Comparison of ENCODE assay signal across 15 mouse cellular contexts in the genomic region with DNA sequence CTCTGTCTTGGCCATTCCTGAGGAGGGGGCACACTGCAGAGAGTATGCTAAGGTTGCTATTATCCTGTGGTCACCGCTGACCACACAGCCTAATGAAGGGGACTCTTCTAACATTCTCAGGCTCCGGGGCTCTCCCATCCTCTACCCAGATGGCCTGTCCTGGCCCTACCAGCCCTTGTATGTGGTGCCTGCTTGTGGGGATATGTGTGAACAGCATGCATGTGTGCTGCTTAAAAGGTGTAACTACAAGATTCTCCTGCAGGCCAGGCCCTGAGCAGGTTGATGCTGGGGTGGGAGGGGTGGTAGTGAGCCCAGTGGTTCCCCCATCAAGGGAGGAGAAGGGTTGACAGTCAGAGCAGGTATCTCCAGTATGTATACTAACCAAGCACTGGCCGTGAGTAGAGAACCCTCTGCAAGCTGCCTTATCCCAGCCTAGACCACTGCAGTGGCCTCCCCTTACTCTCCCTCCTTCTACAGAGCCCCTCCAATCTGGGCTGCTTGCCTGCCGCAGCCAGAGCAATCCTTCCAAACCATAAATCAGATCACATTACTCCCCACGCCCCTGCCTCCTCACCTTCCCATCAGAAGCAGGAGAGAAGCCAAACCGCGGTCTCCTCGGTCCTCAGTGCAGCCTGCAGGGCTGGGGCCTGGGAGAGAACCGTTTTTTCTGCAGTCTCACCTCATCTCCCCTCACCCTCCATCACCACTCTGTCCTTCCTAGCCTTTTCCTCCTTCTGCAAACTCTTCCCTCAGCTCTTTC. TPM values are rescaled to one million over a fixed set of nuclear protein-coding genes. Genes with fewer than 3 reads are reported as not detected.
DNase-seq lines count a peak whose midpoint lies in the region; ATAC-seq and TF ChIP-seq lines count a peak whose summit lies in the region.
"Had no signal": no experiment of that assay in that cellular context is flagged by ENCODE, and none has a peak within 500 bp of the region (broad histone marks: within the 10 kb centered on the region; RNA-seq: fewer than 3 reads in every experiment).

No protein-coding gene starts in this region.

- H3K4me1 ChIP-seq in forebrain, postnatal 0 days (ENCODE audit: insufficient read depth): peaks cover 3% of the 10 kb centered on the region; the same call in 1 of the 2 replicates
- H3K4me1 ChIP-seq in forebrain, embryonic 14.5 days (ENCODE audit: control insufficient read depth, insufficient read depth, low read length): peaks cover 14% of the 10 kb centered on the region
- H3K4me1 ChIP-seq in midbrain, embryonic 11.5 days (ENCODE audit: control insufficient read depth, insufficient read depth, low read length): peaks cover 24% of the 10 kb centered on the region
- peaks cover 46% of the 10 kb centered on the region for H3K4me1 ChIP-seq in midbrain, embryonic 13.5 days (replicated peaks)
- H3K4me1 ChIP-seq in limb, embryonic 12.5 days (replicated peaks): peaks cover 55% of the 10 kb centered on the region
- peaks cover 3% of the 10 kb centered on the region; the same call in 1 of the 2 replicates for H3K4me1 ChIP-seq in stomach, postnatal 0 days (replicated peaks; ENCODE audit: control insufficient read depth, insufficient read depth)

- DNase-seq in forebrain, postnatal 0 days: no peak
- no peak for DNase-seq in forebrain, embryonic 14.5 days (ENCODE audit: low spot score)
- DNase-seq in midbrain, embryonic 11.5 days (ENCODE audit: low spot score, missing footprints): peak; percentile 74
- DNase-seq in stomach, postnatal 0 days (ENCODE audit: low spot score): no peak
- DNase-seq in layer of hippocampus, postnatal 25 days (ENCODE audit: extremely low spot score in 1 of 2, low spot score in 1 of 2): no peak
- no peak for DNase-seq in ovary, postnatal 14 days (ENCODE audit: low spot score)
- DNase-seq: adrenal gland, postnatal 14 days; cerebellum, postnatal 10 days; heart, postnatal 14 days had no signal

- H3K27me3 ChIP-seq in forebrain, postnatal 0 days (ENCODE audit: insufficient read depth, low read length): no peaks in the 10 kb centered on the region
- H3K27me3 ChIP-seq in forebrain, embryonic 14.5 days (replicated peaks; ENCODE audit: control insufficient read depth, insufficient read depth, low read length): no peaks in the 10 kb centered on the region
- peaks cover 12% of the 10 kb centered on the region for H3K27me3 ChIP-seq in midbrain, embryonic 11.5 days (ENCODE audit: control insufficient read depth, insufficient read depth, low read length)
- H3K27me3 ChIP-seq in midbrain, embryonic 13.5 days: peaks cover 12% of the 10 kb centered on the region; the same call in 1 of the 2 replicates
- H3K27me3 ChIP-seq in limb, embryonic 12.5 days: peaks cover 61% of the 10 kb centered on the region
- H3K27me3 ChIP-seq in stomach, postnatal 0 days (ENCODE audit: control insufficient read depth, insufficient read depth, low read length): no peaks in the 10 kb centered on the region

- WGBS in forebrain, postnatal 0 days: 52% methylated on average over 9 of the region's 9 CpGs
- WGBS in forebrain, embryonic 14.5 days: 47% methylated on average over 9 of the region's 9 CpGs
- 55% methylated on average over 9 of the region's 9 CpGs for WGBS in midbrain, embryonic 11.5 days
- 55% methylated on average over 9 of the region's 9 CpGs for WGBS in midbrain, embryonic 13.5 days
- 20% methylated on average over 9 of the region's 9 CpGs for WGBS in limb, embryonic 12.5 days
- WGBS in stomach, postnatal 0 days: 29% methylated on average over 9 of the region's 9 CpGs

- TF ChIP-seq EP300 in stomach, postnatal 0 days (optimal IDR thresholded peaks at IDR 0.05): no peak

- TF ChIP-seq CTCF in forebrain, postnatal 0 days (IDR thresholded peaks at IDR 0.05; ENCODE audit: low read depth): peak; percentile 47
- TF ChIP-seq CTCF in stomach, postnatal 0 days (IDR thresholded peaks at IDR 0.05; ENCODE audit: low read depth): peak; percentile 48

- no peak overlapping the region for H3K4me2 ChIP-seq in forebrain, postnatal 0 days (ENCODE audit: low read depth)
- H3K4me2 ChIP-seq in forebrain, embryonic 14.5 days (ENCODE audit: low read length): no peak overlapping the region
- no peak overlapping the region for H3K4me2 ChIP-seq in midbrain, embryonic 11.5 days
- no peak overlapping the region for H3K4me2 ChIP-seq in midbrain, embryonic 13.5 days (replicated peaks)
- H3K4me2 ChIP-seq in limb, embryonic 12.5 days: peak overlapping the region; percentile 24; the same call in 1 of the 2 replicates
- no peak overlapping the region for H3K4me2 ChIP-seq in stomach, postnatal 0 days (replicated peaks; ENCODE audit: low read depth)
- H3K4me2 ChIP-seq: lung, embryonic 15.5 days had no signal

- no peak overlapping the region for H3K4me3 ChIP-seq in forebrain, postnatal 0 days (ENCODE audit: low read depth, low read length)
- H3K4me3 ChIP-seq in forebrain, embryonic 14.5 days (ENCODE audit: low read depth, low read length): no peak overlapping the region
- H3K4me3 ChIP-seq in midbrain, embryonic 11.5 days (ENCODE audit: low read depth, low read length): no peak overlapping the region
- H3K4me3 ChIP-seq in midbrain, embryonic 13.5 days (replicated peaks): no peak overlapping the region
- no peak overlapping the region for H3K4me3 ChIP-seq in limb, embryonic 12.5 days (replicated peaks)
- no peak overlapping the region for H3K4me3 ChIP-seq in stomach, postnatal 0 days (ENCODE audit: low read depth, low read length)
- H3K4me3 ChIP-seq: lung, embryonic 15.5 days had no signal

- H3K9ac ChIP-seq in forebrain, postnatal 0 days: no peak overlapping the region
- no peak overlapping the region for H3K9ac ChIP-seq in forebrain, embryonic 14.5 days (ENCODE audit: low read length)
- no peak overlapping the region for H3K9ac ChIP-seq in midbrain, embryonic 11.5 days (ENCODE audit: low read length)
- no peak overlapping the region for H3K9ac ChIP-seq in midbrain, embryonic 13.5 days (replicated peaks)
- peak overlapping the region; percentile 34 for H3K9ac ChIP-seq in limb, embryonic 12.5 days (replicated peaks)
- no peak overlapping the region for H3K9ac ChIP-seq in stomach, postnatal 0 days (ENCODE audit: low read length)
- H3K9ac ChIP-seq: lung, embryonic 15.5 days had no signal

- H3K9me3 ChIP-seq in forebrain, postnatal 0 days (ENCODE audit: low read length): no peaks in the 10 kb centered on the region
- H3K9me3 ChIP-seq in forebrain, embryonic 14.5 days (replicated peaks; ENCODE audit: control insufficient read depth, low read length): no peaks in the 10 kb centered on the region
- no peaks in the 10 kb centered on the region for H3K9me3 ChIP-seq in midbrain, embryonic 11.5 days (ENCODE audit: control insufficient read depth, low read length)
- H3K9me3 ChIP-seq in midbrain, embryonic 13.5 days: no peaks in the 10 kb centered on the region
- H3K9me3 ChIP-seq in limb, embryonic 12.5 days: no peaks in the 10 kb centered on the region
- H3K9me3 ChIP-seq in stomach, postnatal 0 days (ENCODE audit: control insufficient read depth, low read length): no peaks in the 10 kb centered on the region
- H3K9me3 ChIP-seq: lung, embryonic 15.5 days had no signal

- no peaks in the 10 kb centered on the region; the same call in 1 of the 2 replicates for H3K36me3 ChIP-seq in forebrain, postnatal 0 days (ENCODE audit: insufficient read depth)
- no peaks in the 10 kb centered on the region for H3K36me3 ChIP-seq in forebrain, embryonic 14.5 days (ENCODE audit: control insufficient read depth, insufficient read depth, low read length)
- H3K36me3 ChIP-seq in midbrain, embryonic 11.5 days (ENCODE audit: control insufficient read depth, insufficient read depth, low read length): no peaks in the 10 kb centered on the region
- peaks cover under 1% of the 10 kb centered on the region for H3K36me3 ChIP-seq in midbrain, embryonic 13.5 days
- no peaks in the 10 kb centered on the region for H3K36me3 ChIP-seq in limb, embryonic 12.5 days
- no peaks in the 10 kb centered on the region for H3K36me3 ChIP-seq in stomach, postnatal 0 days (ENCODE audit: control insufficient read depth, insufficient read depth, low read length)
- H3K36me3 ChIP-seq: lung, embryonic 15.5 days had no signal

- H3K27ac ChIP-seq in forebrain, postnatal 0 days (ENCODE audit: low read depth, low read length): no peak overlapping the region
- no peak overlapping the region for H3K27ac ChIP-seq in forebrain, embryonic 14.5 days (ENCODE audit: low read depth, low read length)
- H3K27ac ChIP-seq in midbrain, embryonic 11.5 days (ENCODE audit: low read depth, low read length): no peak overlapping the region
- no peak overlapping the region for H3K27ac ChIP-seq in midbrain, embryonic 13.5 days
- H3K27ac ChIP-seq in limb, embryonic 12.5 days: peak overlapping the region; percentile 45
- H3K27ac ChIP-seq in stomach, postnatal 0 days (replicated peaks): 0 out of 2 replicates have a peak overlapping the region, but pooled peaks have one; percentile 25
- H3K27ac ChIP-seq: lung, embryonic 15.5 days had no signal

- no peak for ATAC-seq in forebrain, postnatal 0 days
- no peak for ATAC-seq in forebrain, embryonic 14.5 days
- ATAC-seq in midbrain, embryonic 11.5 days (ENCODE audit: low FRiP score): no peak
- no peak for ATAC-seq in midbrain, embryonic 13.5 days
- no peak for ATAC-seq in limb, embryonic 12.5 days (ENCODE audit: insufficient number of reproducible peaks, insufficient read depth, low FRiP score, low TSS enrichment, low read depth)
- no peak for ATAC-seq in stomach, postnatal 0 days (ENCODE audit: low FRiP score, low TSS enrichment)
- ATAC-seq: midbrain, embryonic 16.5 days had no signal

RNA-seq across cellular contexts. Expression of gene Clec11a, which starts 0.7 kb away (rescaled TPM):
- total RNA-seq in forebrain, postnatal 0 days (2014; rRNA removed): 3.8 and 4.7 TPM in 2 replicates
- 3.7 and 4.3 TPM in 2 replicates for polyA plus RNA-seq in forebrain, postnatal 0 days (2015; fragmentation: Nextera tagmentation; extraction: Ambion mirVana)
- 3.7 and 4.5 TPM in 2 replicates for polyA plus RNA-seq in forebrain, embryonic 14.5 days (2014; fragmentation: Nextera tagmentation; extraction: Ambion mirVana)
- 2.2 and 3.4 TPM in 2 replicates for polyA plus RNA-seq in midbrain, embryonic 11.5 days (2014; fragmentation: Nextera tagmentation; extraction: Ambion mirVana)
- 3.7 and 4.0 TPM in 2 replicates for polyA plus RNA-seq in midbrain, embryonic 13.5 days (2015; fragmentation: Nextera tagmentation; extraction: Ambion mirVana)
- 2.0 and 2.2 TPM in 2 replicates for polyA plus RNA-seq in limb, embryonic 12.5 days (2016; fragmentation: Nextera tagmentation; extraction: Ambion mirVana)
- 11.1 and 11.4 TPM in 2 replicates for polyA plus RNA-seq in stomach, postnatal 0 days (2015; fragmentation: Nextera tagmentation; extraction: Ambion mirVana)
- total RNA-seq in layer of hippocampus, postnatal 25 days (2021): 1 to 10 TPM; 3.1 to 3.5 TPM

RNA-seq across cellular contexts. Expression of gene Shank1, which starts 2.6 kb away (rescaled TPM):
- 31.1 and 34.2 TPM in 2 replicates for total RNA-seq in forebrain, postnatal 0 days (2014; rRNA removed)
- 15.4 and 29.7 TPM in 2 replicates for polyA plus RNA-seq in forebrain, postnatal 0 days (2015; fragmentation: Nextera tagmentation; extraction: Ambion mirVana)
- 9.5 and 15.1 TPM in 2 replicates for polyA plus RNA-seq in forebrain, embryonic 14.5 days (2014; fragmentation: Nextera tagmentation; extraction: Ambion mirVana)
- polyA plus RNA-seq in midbrain, embryonic 11.5 days (2014; fragmentation: Nextera tagmentation; extraction: Ambion mirVana): 3.4 TPM in 2 replicates
- 26.0 and 26.4 TPM in 2 replicates for polyA plus RNA-seq in midbrain, embryonic 13.5 days (2015; fragmentation: Nextera tagmentation; extraction: Ambion mirVana)
- polyA plus RNA-seq in limb, embryonic 12.5 days (2016; fragmentation: Nextera tagmentation; extraction: Ambion mirVana): 1.2 and 1.3 TPM in 2 replicates
- polyA plus RNA-seq in stomach, postnatal 0 days (2015; fragmentation: Nextera tagmentation; extraction: Ambion mirVana): 0.53 and 0.61 TPM in 2 replicates
- 100 to 1,000 TPM; 502 to 670 TPM for total RNA-seq in layer of hippocampus, postnatal 25 days (2021)

RNA-seq across cellular contexts. Expression of gene Gm15517, which starts 46.2 kb away (rescaled TPM):
- total RNA-seq in forebrain, postnatal 0 days (2014; rRNA removed): not detected in 2 replicates
- polyA plus RNA-seq in forebrain, postnatal 0 days (2015; fragmentation: Nextera tagmentation; extraction: Ambion mirVana): not detected in 2 replicates
- not detected in 2 replicates for polyA plus RNA-seq in forebrain, embryonic 14.5 days (2014; fragmentation: Nextera tagmentation; extraction: Ambion mirVana)
- not detected in 2 replicates for polyA plus RNA-seq in midbrain, embryonic 11.5 days (2014; fragmentation: Nextera tagmentation; extraction: Ambion mirVana)
- polyA plus RNA-seq in midbrain, embryonic 13.5 days (2015; fragmentation: Nextera tagmentation; extraction: Ambion mirVana): not detected in 2 replicates
- not detected in 2 replicates for polyA plus RNA-seq in limb, embryonic 12.5 days (2016; fragmentation: Nextera tagmentation; extraction: Ambion mirVana)
- not detected in 2 replicates for polyA plus RNA-seq in stomach, postnatal 0 days (2015; fragmentation: Nextera tagmentation; extraction: Ambion mirVana)
- total RNA-seq in layer of hippocampus, postnatal 25 days (2021): not detected
- total RNA-seq: adrenal gland, postnatal 14 days; heart, postnatal 14 days had no signal
- polyA plus RNA-seq: lung, embryonic 15.5 days; midbrain, embryonic 16.5 days; spleen, adult 2 months had no signal

RNA-seq across cellular contexts. Expression of gene Acp4, which starts 50.3 kb away (rescaled TPM):
- not detected in 2 replicates for total RNA-seq in forebrain, postnatal 0 days (2014; rRNA removed)
- 0.12 TPM in 1 of 2 replicates, not detected in the other for polyA plus RNA-seq in forebrain, postnatal 0 days (2015; fragmentation: Nextera tagmentation; extraction: Ambion mirVana)
- polyA plus RNA-seq in forebrain, embryonic 14.5 days (2014; fragmentation: Nextera tagmentation; extraction: Ambion mirVana): not detected in 2 replicates
- polyA plus RNA-seq in midbrain, embryonic 11.5 days (2014; fragmentation: Nextera tagmentation; extraction: Ambion mirVana): not detected in 2 replicates
- polyA plus RNA-seq in midbrain, embryonic 13.5 days (2015; fragmentation: Nextera tagmentation; extraction: Ambion mirVana): 0.09 TPM in 1 of 2 replicates, not detected in the other
- 0.28 TPM in 1 of 2 replicates, not detected in the other for polyA plus RNA-seq in limb, embryonic 12.5 days (2016; fragmentation: Nextera tagmentation; extraction: Ambion mirVana)
- polyA plus RNA-seq in stomach, postnatal 0 days (2015; fragmentation: Nextera tagmentation; extraction: Ambion mirVana): not detected in 2 replicates
- not detected for total RNA-seq in layer of hippocampus, postnatal 25 days (2021)
- total RNA-seq: adrenal gland, postnatal 14 days; heart, postnatal 14 days had no signal
- polyA plus RNA-seq: gonadal fat pad, adult 2 months; lung, embryonic 15.5 days; midbrain, embryonic 16.5 days; spleen, adult 2 months had no signal

Comparison
In these comparisons a context has a peak if more than half of its experiments do, and no peak if none do; other contexts are left out.
1. H3K27ac ChIP-seq: peak in limb, embryonic 12.5 days (single experiment) and stomach, postnatal 0 days (single experiment); none in forebrain, postnatal 0 days (single experiment), forebrain, embryonic 14.5 days (single experiment), midbrain, embryonic 11.5 days (single experiment) and midbrain, embryonic 13.5 days (single experiment).